Mouse (Mus musculus): ENCODE measurements around the gene AL731706.1.

AL731706.1 gene

DNA sequence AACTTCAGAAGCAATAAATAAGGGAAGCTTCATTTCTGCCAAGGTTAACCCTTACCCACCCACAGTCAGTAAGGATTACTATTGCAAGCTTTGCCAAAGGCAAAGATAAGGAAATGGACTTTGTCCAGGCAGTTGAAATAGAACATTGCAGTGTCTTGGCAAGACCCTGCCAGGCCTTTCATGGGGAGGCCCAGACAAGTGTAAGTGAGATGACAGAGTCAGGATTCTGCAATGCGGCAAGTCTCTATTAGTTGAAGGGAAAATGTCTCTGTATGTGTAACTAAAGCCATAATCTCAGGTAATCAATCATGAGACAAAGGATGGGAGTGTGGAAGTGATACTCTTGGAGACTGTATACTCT, 56.5 kb downstream of the AL731706.1 start:
- DNase-seq: no peak

GRCm38 (mm10) chr2:136833976-136834714, 57.0 kb downstream of the AL731706.1 start:
- DNase-seq: no peak

- DNase-seq: peak; percentile 28 to 60
Measured at GRCm38 (mm10) chr2:136832936-136833335, 58.3 kb downstream of the AL731706.1 start.
